Mouse (Mus musculus) heart, postnatal 36 days (tissue): ENCODE measurements around the gene Gja3. TPM values are rescaled to one million over a fixed set of nuclear protein-coding genes. Genes with fewer than 3 reads are reported as not detected.
"Not testable (repeated sequence)": the region's sequence is repeated elsewhere in the genome, so short reads cannot be mapped to it uniquely, and the experiment has no call there.

Experiments used
- DNase-seq, 2 experiments: peaks; one replicate each; pipeline ENCODE4 v3.0.0; 2021 to 2022
- intact Hi-C: fragments of 180-260 bp; cut with DNase I; formaldehyde crosslinking; loops from one replicate; pipeline ENCODE4 v1.15.1; 2025
- total RNA-seq, 2 experiments: library from RNA; stranded (reverse); gene quantifications; 2 replicates each; pipeline ENCODE4 v1.2.3; 2021

The Gja3 gene
- total RNA-seq, 2 experiments from 2014 or later: 14.8 to 18.4 TPM

DNA sequence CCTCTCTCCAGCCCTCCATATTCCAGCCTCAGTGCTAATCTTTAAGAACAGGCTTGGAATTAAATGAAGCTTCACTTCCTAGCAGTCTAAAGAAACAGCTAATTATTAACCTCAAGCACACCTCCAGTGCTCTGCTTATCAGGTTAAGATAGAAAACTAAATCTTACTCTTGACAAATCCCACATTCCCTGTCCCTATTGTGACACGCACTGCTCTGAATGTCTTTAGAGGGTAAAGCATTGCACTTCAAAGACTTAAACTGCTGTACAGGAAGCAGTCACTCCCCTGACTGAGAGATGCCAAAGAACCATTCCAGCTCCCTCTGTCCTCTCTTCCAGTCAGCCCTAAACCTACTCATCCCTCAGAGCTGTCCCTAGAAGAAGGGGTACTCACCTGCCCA, 16.5 kb downstream of the Gja3 start:
- intact Hi-C loops: no loop called here
- DNase-seq: no peak

GRCm38 (mm10) chr14:57034926-57035498, 22.9 kb downstream of the Gja3 start:
- intact Hi-C loops: no loop called here
- DNase-seq: peak; percentile 15 to 29

GRCm38 (mm10) chr14:57034135-57034534, 23.8 kb downstream of the Gja3 start:
- no peak for DNase-seq

DNA sequence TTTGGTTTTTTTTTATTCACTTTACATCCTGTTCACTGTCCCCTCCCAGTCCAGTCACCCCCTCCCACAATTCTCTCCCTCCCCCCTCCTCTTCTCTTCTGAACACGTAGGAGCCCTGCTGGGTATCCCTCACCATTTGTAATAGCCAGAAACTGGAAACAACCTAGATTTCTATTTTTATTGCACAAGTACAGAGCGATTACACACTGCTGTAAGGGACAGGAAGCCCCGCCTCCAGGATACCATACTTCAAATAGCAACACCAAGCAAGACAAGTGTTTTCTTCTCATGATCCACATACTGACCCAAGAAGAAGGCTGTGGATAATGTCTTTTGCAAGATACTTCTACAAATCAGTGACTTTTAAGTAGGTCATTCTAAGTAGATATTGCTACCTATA, 25.1 kb downstream of the Gja3 start:
- DNase-seq: no peak
- intact Hi-C loops: no loop called here

More at GRCm38 (mm10) chr14:57034135-57034534, 23.8 kb downstream of the Gja3 start:
- intact Hi-C loops: no loop called here

GRCm38 (mm10) chr14:57018436-57018835, 39.5 kb downstream of the Gja3 start:
- no peak for DNase-seq
- intact Hi-C loops: no loop called here

- DNase-seq, intact Hi-C loops: not testable (repeated sequence)
Measured at GRCm38 (mm10) chr14:57016806-57017205, 41.1 kb downstream of the Gja3 start.

GRCm38 (mm10) chr14:56988621-56989020, 69.3 kb downstream of the Gja3 start:
- DNase-seq: no peak
- intact Hi-C loops: no loop called here

Other genes starting within 250 kb of the Gja3 start
- gene Zmym5, start 246.4 kb downstream of the Gja3 start, total RNA-seq: 10 to 100 TPM; 23.9 to 26.5 TPM
- gene Zmym2, start 171.4 kb downstream of the Gja3 start, total RNA-seq: 10 to 100 TPM; 33.3 to 42.0 TPM
- gene Gjb2, start 46.6 kb upstream of the Gja3 start, total RNA-seq: not detected
- not detected for gene Gm4491, start 57.8 kb upstream of the Gja3 start, total RNA-seq
- not detected for gene Gjb6, start 75.5 kb upstream of the Gja3 start, total RNA-seq